Mouse (Mus musculus) spleen, adult 2 months (tissue): ENCODE results near the gene D2hgdh.

ENCODE experiments used
- CTCF ChIP-seq: fragments of 200-500 bp; IDR thresholded peaks from 2 replicates; pipeline ENCODE4 v1.5.1; 2011; ENCODE audit warnings: mild to moderate bottlenecking, inconsistent platforms; ENCODE audit not compliant: insufficient read depth, insufficient read length, insufficient replicate concordance; ENCODE audit errors: extremely low read depth
- POLR2A ChIP-seq: fragments of 200-500 bp; IDR thresholded peaks from 2 replicates; pipeline ENCODE4 v1.6.1; 2011; ENCODE audit warnings: low read depth, low read length, inconsistent platforms

- no peak for TF ChIP-seq POLR2A
- no peak for TF ChIP-seq CTCF
These were observed 28.8 kb upstream of the D2hgdh start for GRCm38 (mm10) chr1:93795886-93796285.
